Mouse (Mus musculus) c-Kit-positive CD71-positive TER-119-positive erythroid progenitor cells, embryonic 14.5 days (primary cell): ENCODE measurements around the gene Adck2.
A peak's percentile ranks its signal among the peaks of the same experiment; 100 is the strongest.

Experiments
- DNase-seq: peaks from one replicate; pipeline ENCODE4 v3.0.0-alpha.2; 2013; ENCODE audit warnings: low spot score

Adck2 gene

GRCm38 (mm10) chr6:39557723-39558261 lies 15.9 kb upstream of the Adck2 start, which contains the start of gene Dennd2a:
TSS of gene Dennd2a (minus strand) at chr6:39557867.
- DNase-seq: no peak

- DNase-seq: no peak
These were observed 14.3 kb upstream of the Adck2 start for GRCm38 (mm10) chr6:39559276-39559939.

- peak; percentile 86 for DNase-seq
These were observed 11.3 kb upstream of the Adck2 start for GRCm38 (mm10) chr6:39562166-39563015.

GRCm38 (mm10) chr6:39567528-39567927 lies 6.1 kb upstream of the Adck2 start:
- DNase-seq: no peak

GRCm38 (mm10) chr6:39570426-39570825 lies 3.2 kb upstream of the Adck2 start:
- DNase-seq: no peak

- no peak for DNase-seq
These were observed 839 bp downstream of the Adck2 start for GRCm38 (mm10) chr6:39574555-39574869.

- no peak for DNase-seq
These were observed 1.3 kb downstream of the Adck2 start for GRCm38 (mm10) chr6:39574951-39575350.

GRCm38 (mm10) chr6:39579552-39579951 lies 5.9 kb downstream of the Adck2 start:
- DNase-seq: no peak

- no peak for DNase-seq
These were observed 6.9 kb downstream of the Adck2 start for GRCm38 (mm10) chr6:39580558-39580957.

- peak; percentile 75 for DNase-seq
These were observed 7.6 kb downstream of the Adck2 start for GRCm38 (mm10) chr6:39581087-39581784.

- no peak for DNase-seq
These were observed 11.8 kb downstream of the Adck2 start, which contains the start of gene Gm42420 for GRCm38 (mm10) chr6:39585517-39585916. TSS of gene Gm42420 (plus strand) at chr6:39585753.

- DNase-seq: no peak
These were observed 17.8 kb downstream of the Adck2 start for GRCm38 (mm10) chr6:39591481-39591880.

- DNase-seq: peak; percentile 91
These were observed 18.9 kb downstream of the Adck2 start, which contains the start of gene Ndufb2 for GRCm38 (mm10) chr6:39592401-39593214. TSS of gene Ndufb2 (plus strand) at chr6:39592574.

GRCm38 (mm10) chr6:39600851-39601250 lies 27.2 kb downstream of the Adck2 start:
- DNase-seq: no peak

GRCm38 (mm10) chr6:39601828-39602227 lies 28.2 kb downstream of the Adck2 start:
- no peak for DNase-seq

- DNase-seq: no peak
These were observed 30.9 kb downstream of the Adck2 start for GRCm38 (mm10) chr6:39604565-39604964.

GRCm38 (mm10) chr6:39606056-39606455 lies 32.4 kb downstream of the Adck2 start:
- DNase-seq: no peak

- DNase-seq: no peak
These were observed 33.2 kb downstream of the Adck2 start for GRCm38 (mm10) chr6:39606862-39607261.

- no peak for DNase-seq
These were observed 33.7 kb downstream of the Adck2 start for GRCm38 (mm10) chr6:39607365-39607764.

GRCm38 (mm10) chr6:39610207-39610606 lies 36.5 kb downstream of the Adck2 start:
- DNase-seq: no peak

- no peak for DNase-seq
These were observed 37.6 kb downstream of the Adck2 start for GRCm38 (mm10) chr6:39611296-39611695.
